Mouse (Mus musculus) liver, adult 2 months (tissue): ENCODE data around the gene B020031M17Rik.
"Not testable (repeated sequence)": the region's sequence is repeated elsewhere in the genome, so short reads cannot be mapped to it uniquely, and the experiment has no call there.

Experiments used
- CTCF ChIP-seq: fragments of 200-500 bp; IDR thresholded peaks from 2 replicates; pipeline ENCODE4 v1.5.1; 2011; ENCODE audit warnings: low read depth, low read length, control low read depth
- POLR2A ChIP-seq: fragments of 200-500 bp; IDR thresholded peaks from 2 replicates; pipeline ENCODE4 v1.6.1; 2011; ENCODE audit warnings: low read length, control low read depth; ENCODE audit not compliant: insufficient read depth; ENCODE audit errors: extremely low read depth

DNA sequence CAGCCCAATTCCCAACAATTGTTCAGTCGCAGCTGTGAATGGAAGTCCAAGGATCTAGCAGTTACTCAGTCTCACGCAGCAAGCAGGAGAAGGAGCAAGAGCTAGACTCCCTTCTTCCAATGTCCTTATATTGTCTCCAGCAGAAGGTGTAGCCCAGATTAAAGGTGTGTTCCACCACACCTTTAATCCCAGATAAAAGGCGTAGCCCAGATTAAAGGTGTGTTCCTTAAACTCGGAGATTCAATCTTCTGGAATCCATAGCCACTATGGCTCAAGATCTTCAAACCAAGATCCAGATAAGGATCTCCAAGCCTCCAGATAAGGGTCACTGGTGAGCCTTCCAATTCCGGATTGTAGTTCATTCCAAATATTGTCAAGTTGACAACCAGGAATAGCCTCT, 21.4 kb downstream of the B020031M17Rik start, which contains the start of gene Gm21761:
- not testable (repeated sequence) for TF ChIP-seq POLR2A, CTCF
